Mouse (Mus musculus) CD4-positive, CD25-positive, alpha-beta regulatory T cell, adult 2 months (primary cell): ENCODE data around the gene Ces1g.

Source experiments
- DNase-seq: peaks from one replicate; pipeline ENCODE4 v3.0.0-alpha.2; 2012; ENCODE audit warnings: low read depth, low spot score

The Ces1g gene

DNA sequence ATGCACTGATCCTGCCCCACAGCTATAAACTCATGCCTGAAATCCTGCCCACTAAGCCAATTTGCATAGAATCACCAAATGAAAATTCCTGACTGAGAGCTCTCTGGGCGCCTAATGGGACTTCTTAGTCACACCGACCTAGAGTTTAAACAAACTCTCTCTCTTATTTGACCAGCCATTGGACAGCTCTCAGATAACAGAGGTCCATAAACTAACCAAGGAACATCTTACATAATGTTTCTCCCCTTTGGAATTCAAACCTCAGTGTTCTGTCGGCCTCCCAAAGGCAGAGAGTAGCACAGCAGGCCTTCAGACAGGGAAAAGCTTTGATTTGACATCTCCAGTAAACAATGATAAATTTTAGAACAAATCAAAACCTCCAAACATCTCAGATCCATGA is at the start of gene Ces1g:
Gene Ces1g, minus strand, starts transcription at position 102 of the 400 bp plus-strand sequence.
- DNase-seq: no peak

DNA sequence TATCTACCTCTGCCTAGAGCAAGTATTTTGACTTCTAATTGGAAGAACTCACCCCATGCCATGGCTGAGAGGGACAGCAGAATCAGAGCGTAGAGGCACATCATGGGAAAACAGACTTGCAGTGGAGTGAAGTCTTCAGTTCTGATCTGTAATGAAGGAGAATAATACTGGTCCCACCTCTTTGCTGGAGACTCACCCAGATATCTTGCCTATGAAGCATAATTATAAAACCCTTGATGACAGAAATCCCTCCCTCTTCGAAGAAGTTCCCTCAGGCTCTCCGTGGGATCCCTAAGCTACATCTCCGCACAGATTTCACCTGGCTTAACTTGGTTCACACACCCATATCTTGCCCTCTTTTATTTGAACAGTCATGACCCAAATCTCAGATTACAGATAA is 42.5 kb upstream of the Ces1g start, which contains the start of gene Ces1h:
Gene Ces1h, minus strand, starts transcription at position 101 of the 400 bp plus-strand sequence.
- DNase-seq: no peak

DNA sequence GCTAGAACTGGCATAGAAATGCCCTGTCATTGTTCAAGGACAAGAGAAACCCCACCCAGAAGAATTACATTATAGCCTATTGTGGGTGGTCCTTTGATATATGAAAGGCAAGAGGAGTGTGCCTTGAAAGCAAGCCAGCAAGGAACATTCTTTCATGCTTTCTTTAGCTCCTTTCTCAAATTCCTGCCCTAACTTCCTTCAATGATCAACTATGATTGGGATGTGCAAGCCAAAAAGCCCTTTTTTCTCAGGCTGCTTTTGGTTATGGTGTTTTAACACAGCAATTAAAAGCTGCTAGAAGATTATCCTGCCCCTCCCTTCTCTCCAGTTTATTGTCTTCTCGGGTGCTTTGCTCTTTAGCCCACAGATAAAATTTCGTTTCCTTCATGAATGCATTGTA is 32.4 kb upstream of the Ces1g start:
- no peak for DNase-seq

DNA sequence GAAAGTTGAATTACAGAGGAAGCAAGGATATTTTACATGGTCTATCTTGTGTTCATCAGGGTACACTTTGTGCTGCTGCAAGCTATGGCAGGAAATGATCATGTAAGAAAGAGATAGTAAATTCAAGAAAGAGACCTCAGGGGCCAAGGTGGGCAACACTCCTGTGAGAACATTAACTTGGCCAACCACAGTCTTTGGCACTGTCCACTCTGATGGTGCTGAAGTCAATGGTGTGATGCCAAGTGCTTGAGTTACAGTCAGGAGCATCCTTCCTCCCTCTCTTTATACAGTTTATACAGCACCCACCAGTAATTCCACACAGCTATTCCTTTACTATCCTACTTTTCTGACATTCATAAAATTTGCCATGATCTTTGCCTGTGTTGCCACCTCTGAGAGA is 23.0 kb upstream of the Ces1g start:
- DNase-seq: no peak

DNA sequence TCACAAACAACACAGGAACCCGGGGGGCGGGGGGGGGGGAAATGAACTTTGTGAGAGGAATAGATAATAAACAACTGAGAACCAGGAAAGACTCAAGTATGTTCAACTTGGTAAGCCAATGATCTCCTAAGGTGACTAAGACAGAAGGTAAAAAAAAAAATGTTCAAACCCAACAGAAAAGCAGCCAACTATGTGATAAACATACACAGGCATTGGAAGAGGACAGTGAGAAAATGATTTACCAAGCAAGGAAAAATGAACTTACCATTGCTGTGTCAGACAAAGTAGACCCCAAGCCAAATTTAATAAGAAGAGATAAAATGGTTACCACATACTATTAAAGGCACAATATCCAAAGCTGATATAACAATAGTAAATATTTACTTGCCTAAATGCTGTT is 2.4 kb upstream of the Ces1g start:
- no peak for DNase-seq

DNA sequence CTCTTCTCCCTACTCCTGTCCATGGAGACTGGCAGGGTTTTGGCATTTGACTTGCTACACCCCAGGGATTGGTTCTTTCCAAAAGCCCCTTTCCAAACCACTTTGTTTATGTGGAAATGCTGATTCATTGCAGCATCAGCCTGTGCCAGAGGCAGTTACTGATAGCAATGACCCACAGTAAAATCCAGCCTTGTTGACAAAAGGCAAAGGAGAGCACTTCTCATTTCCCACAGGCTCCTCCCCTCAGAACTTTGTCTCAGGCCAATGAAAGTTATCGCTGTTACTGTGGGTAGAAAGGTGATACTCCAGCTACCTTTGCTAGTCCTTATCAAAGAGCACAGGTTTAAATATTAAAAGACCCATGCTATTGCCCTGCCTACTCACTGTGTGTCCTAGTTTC is 4.4 kb downstream of the Ces1g start:
- no peak for DNase-seq

DNA sequence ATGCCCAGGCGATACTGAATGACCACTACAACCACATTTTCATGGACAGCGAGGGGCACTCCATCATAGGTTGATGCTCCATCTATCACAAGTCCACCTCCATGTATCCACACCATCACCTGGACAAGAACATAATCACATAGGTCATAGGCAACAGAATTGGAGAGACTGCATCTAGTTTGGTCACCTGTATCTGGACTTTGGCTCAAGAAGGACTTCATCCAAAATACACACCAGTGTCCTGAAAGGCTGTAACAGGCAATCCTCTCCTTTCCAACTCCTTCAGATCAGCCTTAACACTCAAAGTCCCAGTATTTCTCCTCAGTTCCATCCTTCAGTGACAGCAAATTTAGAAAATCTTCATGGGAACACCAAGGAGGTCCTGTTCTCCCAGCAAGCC is 6.0 kb downstream of the Ces1g start:
- no peak for DNase-seq

DNA sequence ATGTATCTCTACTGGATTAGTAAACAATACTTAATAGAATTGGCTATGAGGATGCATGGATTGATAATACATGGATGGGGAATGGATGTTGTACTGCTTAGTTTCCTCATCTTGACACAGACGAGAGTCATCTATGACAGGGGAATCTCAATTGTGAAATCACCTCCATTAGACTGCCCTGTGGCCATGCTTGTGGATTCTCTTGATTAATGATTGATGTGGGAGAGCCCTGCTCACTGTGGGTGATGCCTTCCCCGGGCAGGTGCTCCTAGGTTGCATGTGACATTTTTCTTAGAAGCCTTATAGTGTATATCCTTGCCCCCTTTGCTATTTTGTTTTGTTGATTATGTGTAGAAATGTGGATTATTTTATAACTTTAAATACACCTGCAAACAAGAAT is 12.0 kb downstream of the Ces1g start:
- DNase-seq: no peak

DNA sequence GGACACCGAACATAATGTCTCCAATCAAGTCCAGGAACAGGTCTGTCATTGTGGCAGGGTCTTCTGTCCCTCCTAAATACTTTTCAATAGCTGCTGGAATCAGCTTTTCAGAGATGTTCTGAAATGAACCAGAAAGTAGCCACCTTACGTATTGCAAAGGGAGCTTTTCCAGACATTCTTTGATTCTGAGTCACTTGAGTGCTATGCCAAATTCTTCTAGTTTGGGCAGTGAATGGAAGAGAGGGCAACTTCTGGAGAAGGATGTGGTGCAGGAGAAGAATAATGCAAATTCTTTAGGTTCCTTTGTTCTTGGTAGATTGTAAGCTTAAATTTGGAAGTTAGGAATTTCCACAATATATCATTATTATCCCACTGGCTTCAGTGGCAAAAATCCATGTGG is 20.1 kb downstream of the Ces1g start:
- DNase-seq: no peak

DNA sequence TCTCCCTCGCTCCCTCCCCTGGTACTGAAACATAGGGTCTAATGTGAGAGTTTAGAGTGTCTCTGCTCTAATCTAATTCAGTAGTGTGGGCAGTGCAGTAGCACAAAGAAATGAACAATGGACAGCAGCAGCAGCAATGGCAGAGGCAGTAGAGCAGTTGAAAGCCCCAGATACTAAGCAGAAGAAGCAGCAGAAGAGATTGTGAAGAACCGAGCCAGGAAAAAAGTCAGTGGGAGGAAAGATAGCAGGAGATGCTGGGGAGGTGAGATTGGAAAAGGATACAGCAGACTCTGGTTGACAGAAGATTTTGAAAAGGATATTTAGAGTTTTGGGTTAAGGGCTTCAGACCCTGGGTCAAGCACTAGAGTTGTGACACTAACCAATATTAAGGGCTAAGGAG is 21.6 kb downstream of the Ces1g start:
- no peak for DNase-seq

DNA sequence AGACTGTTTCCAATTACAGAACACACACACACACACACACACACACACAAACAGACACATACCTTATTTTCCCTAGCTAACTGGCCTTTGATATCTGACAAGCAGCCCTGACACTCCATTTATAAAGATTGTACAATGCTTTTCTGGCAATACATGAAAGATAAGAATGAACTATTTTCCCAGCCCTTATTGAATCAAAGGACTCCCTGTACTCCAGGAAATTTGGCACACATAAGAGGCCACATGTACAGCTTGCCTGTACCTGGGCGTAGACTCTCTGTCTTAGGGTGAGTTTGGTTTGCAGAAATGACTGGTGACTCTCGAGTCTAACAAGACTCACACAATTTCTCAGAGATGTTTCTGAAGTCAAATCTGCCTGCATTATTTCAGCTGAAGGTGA is 53.2 kb downstream of the Ces1g start:
- no peak for DNase-seq

DNA sequence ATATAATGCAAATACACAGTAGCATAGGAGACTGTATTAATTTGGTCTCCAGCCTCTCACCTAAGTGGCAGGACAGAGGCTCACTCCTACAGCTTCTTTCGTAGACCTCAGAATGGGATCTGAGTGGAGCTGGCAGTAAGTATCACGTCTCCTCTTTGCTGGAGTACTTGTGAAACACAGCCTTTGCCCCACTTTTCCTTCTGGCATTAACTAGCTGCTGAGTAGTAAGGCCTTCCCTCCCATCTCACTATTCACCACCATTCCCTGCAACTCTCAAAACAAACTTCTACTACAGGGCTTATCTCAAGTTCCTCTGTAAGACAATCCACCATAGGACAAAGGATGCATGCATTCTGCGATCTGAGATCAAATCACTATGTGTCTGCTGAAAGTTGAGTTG is 54.8 kb downstream of the Ces1g start:
- DNase-seq: no peak

DNA sequence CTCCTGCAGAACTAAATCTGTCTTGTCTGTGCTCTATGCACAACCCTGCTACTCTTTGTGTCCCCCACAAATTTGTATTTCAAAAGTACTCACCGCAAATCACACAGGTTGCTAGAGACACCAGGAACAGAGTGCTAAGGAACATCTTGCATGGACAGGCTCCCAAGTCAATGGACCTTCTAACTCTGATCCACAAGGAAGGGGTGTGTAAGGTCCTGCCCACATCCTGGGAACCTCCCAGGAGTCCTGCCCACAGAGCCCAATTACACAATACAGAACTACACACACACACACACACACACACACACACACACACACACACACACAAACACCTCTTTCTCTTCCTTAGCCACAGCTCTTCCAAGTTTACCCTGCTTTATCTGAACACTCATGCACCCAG is 57.6 kb downstream of the Ces1g start, which contains the start of gene Ces1f:
Gene Ces1f, minus strand, starts transcription at position 192 of the 400 bp plus-strand sequence.
- DNase-seq: no peak

DNA sequence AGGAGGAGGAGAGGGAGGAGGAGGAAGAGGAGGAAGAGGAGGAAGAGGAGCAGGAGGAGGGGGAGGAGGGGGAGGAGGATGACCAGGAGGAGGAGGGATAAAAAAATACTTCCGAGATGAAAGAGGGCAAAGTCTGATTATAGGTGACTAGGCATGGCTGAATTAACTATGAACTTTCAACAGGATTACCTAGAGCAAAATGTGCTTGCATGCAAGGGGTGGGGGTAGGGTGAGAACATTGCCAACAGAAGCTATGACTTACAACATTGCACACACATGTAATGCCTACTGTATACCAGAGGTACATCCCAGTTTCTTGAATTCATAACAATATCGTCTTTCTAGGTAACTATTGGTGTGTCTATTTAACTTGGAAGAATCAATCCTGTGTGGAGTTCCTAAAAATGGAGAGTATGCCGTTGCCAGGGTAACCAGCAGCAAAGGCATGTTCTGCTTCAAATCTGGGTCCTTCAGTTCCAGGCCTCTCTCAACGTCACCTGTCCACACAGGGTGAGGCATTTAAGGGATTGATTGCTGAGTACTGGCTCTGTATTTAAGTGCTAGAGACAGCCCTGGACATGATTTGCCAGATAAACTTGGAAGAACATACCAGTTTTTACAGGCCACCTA is 58.8 kb downstream of the Ces1g start:
- DNase-seq: no peak

DNA sequence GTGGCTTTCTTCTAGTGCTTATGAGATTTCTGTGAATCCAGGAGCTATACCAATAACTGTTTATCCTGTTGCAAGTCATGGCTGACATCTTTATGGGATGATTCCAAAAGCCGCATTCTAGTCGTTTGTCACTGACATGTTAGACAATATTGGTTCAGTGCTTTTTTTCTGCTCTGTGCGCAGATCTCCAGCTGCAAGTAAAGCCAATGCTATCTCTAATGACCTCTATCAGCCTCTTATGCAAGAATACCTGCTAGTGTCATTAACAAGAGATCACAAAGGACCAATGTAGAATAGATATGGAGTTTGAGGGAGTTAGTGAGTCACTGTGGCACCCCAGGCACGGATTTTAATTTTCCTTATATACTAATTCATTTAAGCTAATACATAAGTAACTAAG is 62.5 kb downstream of the Ces1g start:
- no peak for DNase-seq

DNA sequence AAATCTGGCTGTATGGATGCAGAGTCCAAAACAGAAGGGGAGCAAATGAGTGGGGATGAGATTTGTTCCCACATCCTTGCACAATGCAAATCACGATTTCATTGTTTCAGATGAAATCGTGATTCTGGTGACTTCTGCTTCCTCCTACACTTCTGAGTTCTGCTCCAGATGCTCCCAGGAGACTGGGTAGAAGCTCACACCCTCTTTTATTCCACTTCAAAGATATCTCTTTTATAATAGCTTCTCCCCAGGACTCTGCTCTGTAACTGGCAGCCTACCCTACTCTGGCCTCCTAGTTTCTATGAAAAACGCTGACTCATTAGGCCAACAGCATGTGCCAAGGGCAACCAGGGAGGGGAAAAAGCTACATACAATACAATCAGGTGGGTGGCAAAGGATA is 63.8 kb downstream of the Ces1g start:
- no peak for DNase-seq

DNA sequence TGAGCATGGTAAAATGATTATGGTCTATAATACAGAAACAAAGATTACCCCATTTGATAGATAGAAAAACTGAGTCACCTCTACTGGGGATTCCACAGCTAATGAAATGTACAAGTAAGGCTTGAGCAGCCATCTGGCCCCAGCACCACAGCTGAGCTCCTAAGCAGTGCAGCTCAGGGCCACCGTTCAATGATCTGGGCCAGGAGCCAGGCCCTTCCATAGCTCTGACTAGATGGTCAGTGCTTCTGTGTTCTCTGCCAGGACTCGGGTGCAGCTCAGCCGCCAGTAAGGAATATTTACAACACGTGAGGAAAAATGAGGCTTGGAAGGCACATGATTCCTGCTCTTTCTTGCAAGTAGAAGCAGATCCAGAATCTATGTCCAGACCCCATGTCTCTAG is 64.4 kb downstream of the Ces1g start:
- no peak for DNase-seq

DNA sequence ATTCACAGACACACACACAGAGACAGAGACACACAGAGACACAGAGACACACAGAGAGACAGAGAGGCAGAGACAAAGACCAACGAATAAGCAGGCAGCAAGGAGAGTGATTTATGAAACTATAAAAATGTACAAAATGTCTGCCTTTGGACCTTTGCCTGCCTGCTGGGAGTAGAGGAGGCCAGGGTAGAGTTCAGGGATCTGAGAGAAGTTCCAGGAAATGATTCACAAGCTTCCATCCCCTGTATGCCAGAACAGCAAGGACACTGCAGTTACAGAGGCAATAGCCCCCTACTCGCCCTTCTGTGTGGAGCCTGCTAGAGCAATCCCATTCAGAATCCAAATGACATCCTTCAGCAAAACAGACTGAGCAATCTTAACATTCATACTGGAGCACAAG is 75.7 kb downstream of the Ces1g start:
- DNase-seq: no peak

DNA sequence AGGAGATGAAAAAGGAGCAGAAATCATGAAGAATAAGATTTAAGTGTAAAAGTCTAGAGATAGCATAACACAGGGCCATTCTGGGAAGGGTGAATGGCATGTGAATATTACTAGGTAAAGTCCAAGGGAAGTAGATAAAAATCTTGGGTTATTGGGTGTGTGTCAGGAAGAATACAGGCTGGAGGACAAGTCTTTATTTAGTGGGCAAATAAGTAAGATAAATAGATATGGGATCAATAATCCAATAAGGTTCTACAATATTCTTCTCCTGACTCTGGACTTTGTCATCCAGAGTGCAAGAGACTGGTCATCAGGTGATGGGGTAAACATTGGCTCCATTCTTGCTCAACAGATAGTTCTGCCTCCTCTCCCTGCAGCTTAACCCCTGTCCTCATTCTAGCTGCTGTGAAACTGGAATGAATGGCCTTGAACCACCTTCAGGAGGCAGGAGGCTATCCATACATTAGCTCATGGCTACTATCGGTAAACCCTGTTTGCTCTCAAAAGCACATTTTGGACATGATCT is 84.6 kb downstream of the Ces1g start:
- DNase-seq: no peak
